Mouse (Mus musculus) ES-Bruce4 (cell line): Measurements from ENCODE around the gene Gdpd5.

Experiments used
- CTCF ChIP-seq: IDR thresholded peaks from one replicate; pipeline ENCODE4 v1.8.1; 2011; ENCODE audit warnings: low read depth, low read length
- POLR2A ChIP-seq: IDR thresholded peaks from one replicate; pipeline ENCODE4 v1.8.1; 2011; ENCODE audit warnings: low read length; ENCODE audit not compliant: insufficient read depth

DNA sequence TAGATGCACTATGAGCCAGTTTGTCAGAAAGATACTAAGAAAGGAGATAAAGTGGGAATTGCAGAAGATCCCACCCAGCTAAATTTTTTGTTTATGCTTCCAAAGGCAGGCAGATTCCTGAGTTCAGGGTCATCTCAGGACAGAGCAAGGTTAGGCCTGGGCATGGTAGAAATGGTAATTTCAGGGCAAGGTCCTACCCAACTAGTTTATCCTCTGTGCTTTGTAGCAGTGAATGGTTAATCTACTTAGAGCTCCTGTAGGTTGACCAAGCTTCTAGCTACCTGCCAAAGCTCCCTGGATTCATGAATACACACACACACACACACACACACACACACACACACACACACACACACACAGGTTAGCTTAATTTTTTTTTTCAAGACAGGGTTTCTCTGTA is 123.3 kb downstream of the Gdpd5 start:
- TF ChIP-seq CTCF, result no peak
- no peak for TF ChIP-seq POLR2A
